Mouse (Mus musculus): ENCODE data around the gene Olfr172.

Gene Olfr172

GRCm38 (mm10) chr16:58763076-58763475 is at the start of gene Olfr172:
Olfr172 (minus strand) TSS chr16:58763176.
- DNase-seq (ENCODE audit: low read depth, low spot score), result no peak

GRCm38 (mm10) chr16:58800168-58800567 is 37.2 kb upstream of the Olfr172 start, which contains the start of gene Olfr173:
Olfr173 (minus strand) TSS chr16:58800268.
- DNase-seq (ENCODE audit: low read depth, low spot score), result no peak

- no peak for DNase-seq (ENCODE audit: low read depth, low spot score)
Observed at GRCm38 (mm10) chr16:58756191-58756590, 6.8 kb downstream of the Olfr172 start.

- peak; percentile 31 for DNase-seq (ENCODE audit: low read depth, low spot score)
Observed at GRCm38 (mm10) chr16:58751314-58751713, 11.7 kb downstream of the Olfr172 start.

- no peak for DNase-seq (ENCODE audit: low read depth, low spot score)
Observed at GRCm38 (mm10) chr16:58746715-58747114, 16.3 kb downstream of the Olfr172 start.

- DNase-seq (ENCODE audit: low read depth, low spot score), result no peak
Observed at GRCm38 (mm10) chr16:58740751-58741150, 22.2 kb downstream of the Olfr172 start.

GRCm38 (mm10) chr16:58738800-58739199 is 24.2 kb downstream of the Olfr172 start:
- no peak for DNase-seq (ENCODE audit: low read depth, low spot score)

- DNase-seq (ENCODE audit: low read depth, low spot score), result no peak
Observed at GRCm38 (mm10) chr16:58738205-58738604, 24.8 kb downstream of the Olfr172 start.

- peak; percentile 65 for DNase-seq (ENCODE audit: low read depth, low spot score)
Observed at GRCm38 (mm10) chr16:58728176-58728671, 34.8 kb downstream of the Olfr172 start.

- peak; percentile 99 for DNase-seq (ENCODE audit: low read depth, low spot score)
Observed at GRCm38 (mm10) chr16:58727477-58728131, 35.4 kb downstream of the Olfr172 start, which contains the start of gene Cldnd1. Cldnd1 (plus strand) TSS chr16:58727910.

GRCm38 (mm10) chr16:58726680-58727476 is 36.1 kb downstream of the Olfr172 start:
- no peak for DNase-seq (ENCODE audit: low read depth, low spot score)

- DNase-seq (ENCODE audit: low read depth, low spot score), result no peak
Observed at GRCm38 (mm10) chr16:58722292-58722691, 40.7 kb downstream of the Olfr172 start.

GRCm38 (mm10) chr16:58718666-58719120 is 44.3 kb downstream of the Olfr172 start, which contains the start of gene Gpr15:
Gpr15 (minus strand) TSS chr16:58719070.
- no peak for DNase-seq (ENCODE audit: low read depth, low spot score)

- DNase-seq (ENCODE audit: low read depth, low spot score), result no peak
Observed at GRCm38 (mm10) chr16:58715018-58715417, 48.0 kb downstream of the Olfr172 start.

GRCm38 (mm10) chr16:58713128-58713527 is 49.8 kb downstream of the Olfr172 start:
- no peak for DNase-seq (ENCODE audit: low read depth, low spot score)

- DNase-seq (ENCODE audit: low read depth, low spot score), result no peak
Observed at GRCm38 (mm10) chr16:58712221-58712620, 50.8 kb downstream of the Olfr172 start.

Data from brain, adult 2 months (tissue).